Mouse (Mus musculus) CH12.LX (cell line): ENCODE data around the gene Tpr. TPM values are rescaled to one million over a fixed set of nuclear protein-coding genes. Genes with fewer than 3 reads are reported as not detected.
A peak's percentile ranks its signal among the peaks of the same experiment; 100 is the strongest.

Experiments used
- DNase-seq: peaks from one replicate; pipeline ENCODE4 v3.0.0-alpha.2; 2013; ENCODE audit errors: extremely low read depth
- H3K27ac ChIP-seq: 2 replicates; pipeline ENCODE4 v1.5.1; 2012; ENCODE audit warnings: low read depth, mild to moderate bottlenecking, control low read depth, moderate library complexity; ENCODE audit not compliant: insufficient read depth
- H3K27me3 ChIP-seq: replicated peaks from 2 replicates; pipeline ENCODE3; 2012; ENCODE audit warnings: inconsistent platforms
- H3K36me3 ChIP-seq, 2 experiments: replicated peaks in 1 of 2; 2 replicates each; pipeline versions ENCODE3 to v1.6.1; 2012; ENCODE audit warnings: inconsistent platforms in 1 of 2, low read length in 1 of 2, mild to moderate bottlenecking in 1 of 2, mixed read lengths in 1 of 2, moderate library complexity in 1 of 2; ENCODE audit not compliant: control insufficient read depth in 1 of 2, insufficient read depth in 1 of 2
- H3K4me1 ChIP-seq, 2 experiments: 2 replicates each; pipeline ENCODE4 v1.6.1; 2012; ENCODE audit warnings: inconsistent platforms in 1 of 2, moderate library complexity in 1 of 2; ENCODE audit not compliant: insufficient read depth in 2 of 2, control insufficient read depth in 1 of 2
- H3K4me2 ChIP-seq: 2 replicates; pipeline ENCODE4 v1.6.1; 2012; ENCODE audit warnings: low read depth, mild to moderate bottlenecking, control low read depth; ENCODE audit not compliant: poor library complexity, insufficient read depth, severe bottlenecking
- H3K4me3 ChIP-seq, 3 experiments: fragments of 150-350 bp in 1 of 3; sonication (generic) in 1 of 3; replicated peaks in 1 of 3; 2 replicates each; pipeline versions ENCODE3 to v1.5.1; 2011 to 2012; ENCODE audit warnings: low read depth in 2 of 3, low read length in 2 of 3, mild to moderate bottlenecking in 2 of 3, moderate library complexity in 2 of 3, control low read depth in 1 of 3, improper control_type of control experiment in 1 of 3, inconsistent platforms in 1 of 3, mixed read lengths in 1 of 3; ENCODE audit not compliant: poor library complexity in 1 of 3
- H3K79me2 ChIP-seq: replicated peaks from 2 replicates; pipeline ENCODE4 v1.6.1; 2012; ENCODE audit warnings: mild to moderate bottlenecking, moderate library complexity; ENCODE audit not compliant: control insufficient read depth, poor library complexity, insufficient read depth, severe bottlenecking; ENCODE audit errors: extremely low read depth
- H3K9ac ChIP-seq: 2 replicates; pipeline ENCODE4 v1.6.1; 2012; ENCODE audit warnings: low read depth, mild to moderate bottlenecking, control low read depth, moderate library complexity; ENCODE audit not compliant: insufficient read depth
- H3K9me3 ChIP-seq: replicated peaks from 2 replicates; pipeline ENCODE3; 2012; ENCODE audit warnings: low read length, inconsistent platforms, mixed read lengths
- BHLHE40 ChIP-seq: IDR thresholded peaks from 2 replicates; pipeline ENCODE4 v1.6.1; 2011; ENCODE audit warnings: mild to moderate bottlenecking, low read depth, low read length, improper control_type of control experiment
- CHD1 ChIP-seq: IDR thresholded peaks from 2 replicates; pipeline ENCODE4 v1.6.1; 2012; ENCODE audit warnings: low read depth, low read length, improper control_type of control experiment, inconsistent platforms
- CHD2 ChIP-seq: IDR thresholded peaks from 2 replicates; pipeline ENCODE4 v1.6.1; 2011; ENCODE audit warnings: low read length, improper control_type of control experiment
- CTCF ChIP-seq, 2 experiments: IDR thresholded peaks in 1 of 2; conservative IDR thresholded peaks in 1 of 2; 2 replicates each; pipeline ENCODE4 v1.5.1; 2011 to 2012; ENCODE audit warnings: low read depth in 2 of 2, low read length in 2 of 2, improper control_type of control experiment in 1 of 2, inconsistent platforms in 1 of 2, mild to moderate bottlenecking in 1 of 2, moderate library complexity in 1 of 2
- ELF1 ChIP-seq: IDR thresholded peaks from 2 replicates; pipeline ENCODE4 v1.6.1; 2014; ENCODE audit warnings: low read depth, mild to moderate bottlenecking, inconsistent platforms, low read length, improper control_type of control experiment
- EP300 ChIP-seq: IDR thresholded peaks from 2 replicates; pipeline ENCODE4 v1.6.1; 2011; ENCODE audit warnings: low read length, improper control_type of control experiment
- ETS1 ChIP-seq: conservative IDR thresholded peaks from 2 replicates; pipeline ENCODE4 v1.6.1; 2012; ENCODE audit warnings: low read depth, mild to moderate bottlenecking, inconsistent platforms, low read length, improper control_type of control experiment, moderate library complexity
- GABPA ChIP-seq: IDR thresholded peaks from 2 replicates; pipeline ENCODE4 v1.6.1; 2012; ENCODE audit warnings: low read depth, low read length, improper control_type of control experiment, inconsistent platforms; ENCODE audit not compliant: insufficient replicate concordance
- HCFC1 ChIP-seq: IDR thresholded peaks from 2 replicates; pipeline ENCODE4 v1.6.1; 2012; ENCODE audit warnings: low read depth, mild to moderate bottlenecking, inconsistent platforms, low read length, improper control_type of control experiment
- IRF4 ChIP-seq: IDR thresholded peaks from 2 replicates; pipeline ENCODE4 v1.6.1; 2014; ENCODE audit warnings: low read depth, mild to moderate bottlenecking, inconsistent platforms, low read length, improper control_type of control experiment
- JUN ChIP-seq: IDR thresholded peaks from 2 replicates; pipeline ENCODE4 v1.6.1; 2011; ENCODE audit warnings: low read depth, mild to moderate bottlenecking, low read length, improper control_type of control experiment, moderate library complexity; ENCODE audit not compliant: insufficient read depth
- JUND ChIP-seq: conservative IDR thresholded peaks from 2 replicates; pipeline ENCODE4 v1.6.1; 2011; ENCODE audit warnings: low read depth, low read length, improper control_type of control experiment
- KAT2A ChIP-seq: IDR thresholded peaks from 2 replicates; pipeline ENCODE4 v1.6.1; 2012; ENCODE audit warnings: low read length, improper control_type of control experiment, inconsistent platforms; ENCODE audit not compliant: insufficient replicate concordance
- MAFK ChIP-seq: IDR thresholded peaks from 2 replicates; pipeline ENCODE4 v1.6.1; 2011; ENCODE audit warnings: low read length, improper control_type of control experiment; ENCODE audit not compliant: insufficient replicate concordance
- MAX ChIP-seq: IDR thresholded peaks from 2 replicates; pipeline ENCODE4 v1.6.1; 2011; ENCODE audit warnings: low read length, improper control_type of control experiment
- MAZ ChIP-seq: IDR thresholded peaks from 2 replicates; pipeline ENCODE4 v1.6.1; 2012; ENCODE audit warnings: low read depth, mild to moderate bottlenecking, inconsistent platforms, low read length, improper control_type of control experiment, moderate library complexity
- MEF2A ChIP-seq: IDR thresholded peaks from 2 replicates; pipeline ENCODE4 v1.6.1; 2014; ENCODE audit warnings: low read depth, mild to moderate bottlenecking, inconsistent platforms, low read length, improper control_type of control experiment, borderline replicate concordance
- MXI1 ChIP-seq: IDR thresholded peaks from 2 replicates; pipeline ENCODE4 v1.6.1; 2011; ENCODE audit warnings: mild to moderate bottlenecking, low read depth, low read length, improper control_type of control experiment
- MYC ChIP-seq: IDR thresholded peaks from 2 replicates; pipeline ENCODE4 v1.6.1; 2011; ENCODE audit warnings: low read depth, mild to moderate bottlenecking, improper control_type of control experiment, low read length
- NELFE ChIP-seq: IDR thresholded peaks from 2 replicates; pipeline ENCODE4 v1.6.1; 2011; ENCODE audit warnings: low read depth, low read length, improper control_type of control experiment
- NRF1 ChIP-seq: IDR thresholded peaks from 2 replicates; pipeline ENCODE4 v1.6.1; 2014; ENCODE audit warnings: low read depth, mild to moderate bottlenecking, inconsistent platforms, low read length, improper control_type of control experiment, moderate library complexity
- PAX5 ChIP-seq: IDR thresholded peaks from 2 replicates; pipeline ENCODE4 v1.6.1; 2012; ENCODE audit warnings: low read length, inconsistent platforms, mixed read lengths
- POLR2A ChIP-seq: IDR thresholded peaks from 2 replicates; pipeline ENCODE4 v1.6.1; 2011; ENCODE audit warnings: low read depth, mild to moderate bottlenecking, improper control_type of control experiment, low read length
- POLR2AphosphoS2 ChIP-seq: IDR thresholded peaks from 2 replicates; pipeline ENCODE4 v1.6.1; 2011; ENCODE audit warnings: low read depth, low read length, improper control_type of control experiment
- RCOR1 ChIP-seq: conservative IDR thresholded peaks from 2 replicates; pipeline ENCODE4 v1.6.1; 2012; ENCODE audit warnings: low read depth, mild to moderate bottlenecking, inconsistent platforms, low read length, improper control_type of control experiment
- SIN3A ChIP-seq: IDR thresholded peaks from 2 replicates; pipeline ENCODE4 v1.6.1; 2012; ENCODE audit warnings: low read length, improper control_type of control experiment, inconsistent platforms
- TBP ChIP-seq: conservative IDR thresholded peaks from 2 replicates; pipeline ENCODE4 v1.6.1; 2011; ENCODE audit warnings: low read depth, low read length, improper control_type of control experiment
- TCF12 ChIP-seq: IDR thresholded peaks from 2 replicates; pipeline ENCODE4 v1.6.1; 2014; ENCODE audit warnings: low read depth, mild to moderate bottlenecking, inconsistent platforms, low read length, improper control_type of control experiment
- UBTF ChIP-seq: IDR thresholded peaks from 2 replicates; pipeline ENCODE4 v1.6.1; 2012; ENCODE audit warnings: low read depth, mild to moderate bottlenecking, inconsistent platforms, low read length, improper control_type of control experiment, moderate library complexity
- USF1 ChIP-seq: IDR thresholded peaks from 2 replicates; pipeline ENCODE4 v1.6.1; 2014; ENCODE audit warnings: low read depth, mild to moderate bottlenecking, inconsistent platforms, low read length, improper control_type of control experiment
- USF2 ChIP-seq: conservative IDR thresholded peaks from 2 replicates; pipeline ENCODE4 v1.6.1; 2011; ENCODE audit warnings: low read depth, low read length, improper control_type of control experiment
- ZMIZ1 ChIP-seq: IDR thresholded peaks from 2 replicates; pipeline ENCODE4 v1.6.1; 2012; ENCODE audit warnings: low read depth, mild to moderate bottlenecking, inconsistent platforms, low read length, improper control_type of control experiment
- ZNF384 ChIP-seq: IDR thresholded peaks from 2 replicates; pipeline ENCODE4 v1.6.1; 2012; ENCODE audit warnings: low read depth, low read length, improper control_type of control experiment, inconsistent platforms
- dilution Hi-C: fragments of 300-500 bp; cut with MboI; formaldehyde crosslinking; loops from 2 replicates; pipeline ENCODE4 v1.14.3; 2020; ENCODE audit warnings: low sequenced_read_pairs; ENCODE audit not compliant: extremely low pct_unique_long_range_greater_than_20kb, extremely low pct_ligation_motif_present
- in situ Hi-C: fragments of 300-500 bp; cut with MboI; formaldehyde crosslinking; loops from 3 replicates; pipeline ENCODE4 v1.14.3; 2019; ENCODE audit warnings: low sequenced_read_pairs, low pct_ligation_motif_present, low pct_unique_long_range_greater_than_20kb, mixed read lengths
- polyA plus RNA-seq: library from polyadenylated mRNA; unstranded; fragments of >175 nt; gene quantifications from 2 replicates; pipeline ENCODE4 v1.2.1, GENCODE M21; 2012; ENCODE audit warnings: low read depth; ENCODE audit not compliant: insufficient read length
- total RNA-seq, 2 experiments: library from RNA; depleted of rRNA; stranded (reverse); fragments of 300-350 nt in 1 of 2; fragments of >200 nt in 1 of 2; gene quantifications; 2 replicates each; pipeline ENCODE4 v1.2.3; 2012 to 2014

Gene Tpr
- total and polyA plus RNA-seq, 3 experiments: 135 to 291 (median 200) TPM

- TF ChIP-seq UBTF (no peak), POLR2A (peak; percentile 40; the same call in 1 of the 2 replicates), ZMIZ1 (peak; percentile 70; the same call in 1 of the 2 replicates), NELFE (no peak), SIN3A (peak; percentile 88), KAT2A (0 out of 2 replicates have a peak, but pooled peaks have one; percentile 47), JUN (peak; percentile 74), TBP (peak; percentile 69; the same call in 1 of the 2 replicates), MXI1 (peak; percentile 85), MAX (peak; percentile 87), JUND (peak; percentile 84), ETS1 (peak; percentile 95), PAX5 (no peak), NRF1 (no peak), CHD1 (0 out of 2 replicates have a peak, but pooled peaks have one; percentile 71), MEF2A (peak; percentile 91), BHLHE40 (peak; percentile 96), GABPA (no peak), USF2 (no peak), HCFC1 (peak; percentile 62), MAFK (peak; percentile 84; the same call in 1 of the 2 replicates), ZNF384 (no peak; the same call in 1 of the 2 replicates), POLR2AphosphoS2 (no peak), MAZ (peak; percentile 89), IRF4 (peak; percentile 98), CHD2 (peak; percentile 88), USF1 (no peak), RCOR1 (peak; percentile 92; the same call in 1 of the 2 replicates), ELF1 (peak; percentile 68), EP300 (peak; percentile 98), TCF12 (peak; percentile 76), CTCF (conservative IDR thresholded peaks at IDR 0.05 in 1 of 2, IDR thresholded peaks at IDR 0.05 in 1 of 2; ENCODE audit: low read depth in 2 of 2, low read length in 2 of 2) (no peak), MYC (peak; percentile 89)
- dilution Hi-C loops (no loop called here), in situ Hi-C loops (loop anchor here (25.0 kb wide), 1 partner anchor 550 kb away; no protein-coding TSS in a partner anchor)
- no peak overlapping the region for H3K4me3 ChIP-seq
- DNase-seq: peak; percentile 94
- H3K79me2 ChIP-seq: 0 out of 2 replicates have a peak, but pooled peaks cover 9% of the 10 kb centered on the region
- no peaks in the 10 kb centered on the region for H3K27me3 ChIP-seq
- peaks cover 15 to 48% of the 10 kb centered on the region in 2 experiments for H3K36me3 ChIP-seq
- H3K4me2 ChIP-seq: peak overlapping the region; percentile 43; the same call in 1 of the 2 replicates
- peak overlapping the region; percentile 73 for H3K27ac ChIP-seq
- H3K9me3 ChIP-seq: peaks cover 3% of the 10 kb centered on the region
- H3K9ac ChIP-seq: no peak overlapping the region
- peaks cover 9 to 46% of the 10 kb centered on the region in 2 experiments for H3K4me1 ChIP-seq
These were observed 5.1 kb upstream of the Tpr start for GRCm38 (mm10) chr1:150387572-150387971.
